Mouse (Mus musculus) heart, postnatal 0 days (tissue): ENCODE results near the gene Timm22. TPM values are rescaled to one million over a fixed set of nuclear protein-coding genes. Genes with fewer than 3 reads are reported as not detected.

ENCODE experiments used
- ATAC-seq: fragments of 200-750 bp; cut with Nextera tagmentation; 2 replicates; pipeline ENCODE4 v1.8.0; 2017; ENCODE audit warnings: low read depth, moderate number of reproducible peaks, moderate library complexity; ENCODE audit not compliant: insufficient read depth
- DNase-seq: peaks from one replicate; pipeline ENCODE4 v3.0.0-alpha.2; 2016; ENCODE audit warnings: low spot score
- H3K27ac ChIP-seq: fragments of 300-500 bp; sonication (generic); 2 replicates; pipeline ENCODE4 v1.5.1; 2014; ENCODE audit warnings: low read depth, mild to moderate bottlenecking
- H3K27me3 ChIP-seq: fragments of 300-500 bp; sonication (generic); 2 replicates; pipeline ENCODE4 v1.6.1; 2014; ENCODE audit warnings: low read length, mixed read lengths; ENCODE audit not compliant: control insufficient read depth, insufficient read depth
- H3K36me3 ChIP-seq: fragments of 300-500 bp; sonication (generic); replicated peaks from 2 replicates; pipeline ENCODE4 v1.6.1; 2014; ENCODE audit warnings: low read length, mixed read lengths; ENCODE audit not compliant: control insufficient read depth, insufficient read depth
- H3K4me1 ChIP-seq: fragments of 300-500 bp; sonication (generic); 2 replicates; pipeline ENCODE4 v1.6.1; 2014; ENCODE audit warnings: antibody characterized with exemption; ENCODE audit not compliant: control insufficient read depth, insufficient read depth
- H3K4me2 ChIP-seq: fragments of 300-500 bp; sonication (generic); 2 replicates; pipeline ENCODE4 v1.6.1; 2014; ENCODE audit warnings: low read depth, mild to moderate bottlenecking, low read length, moderate library complexity
- H3K4me3 ChIP-seq: fragments of 300-500 bp; sonication (generic); 2 replicates; pipeline ENCODE4 v1.5.1; 2014; ENCODE audit warnings: low read depth, low read length
- H3K9ac ChIP-seq: fragments of 300-500 bp; sonication (generic); replicated peaks from 2 replicates; pipeline ENCODE4 v1.6.1; 2014; ENCODE audit warnings: low read depth, low read length, mixed read lengths
- H3K9me3 ChIP-seq: fragments of 300-500 bp; sonication (generic); replicated peaks from 2 replicates; pipeline ENCODE4 v1.6.1; 2016; ENCODE audit warnings: low read length; ENCODE audit not compliant: control insufficient read depth
- CTCF ChIP-seq: IDR thresholded peaks from 2 replicates; pipeline ENCODE4 v1.5.1; 2016; ENCODE audit warnings: antibody characterized with exemption, control low read depth, low read depth
- EP300 ChIP-seq: IDR thresholded peaks from 2 replicates; pipeline ENCODE4 v1.6.1; 2016; ENCODE audit warnings: antibody characterized with exemption, low read depth
- WGBS: fragments of 180-500 bp; shearing (Covaris S2); extraction: QIAGEN DNeasy Blood & Tissue Kit; methylation state at CpG from one replicate; pipeline ENCODE4 v1.1.7; 2014; 5-methylcytosine and 5-hydroxymethylcytosine counted together
- polyA plus RNA-seq: library from polyadenylated mRNA; unstranded; fragments of >200 nt; fragmentation: Nextera tagmentation; extraction: Ambion mirVana; gene quantifications from 2 replicates; pipeline ENCODE4 v1.2.1, GENCODE M21; 2015
- total RNA-seq: library from RNA; depleted of rRNA; stranded (reverse); fragments of >200 nt; gene quantifications from 2 replicates; pipeline ENCODE4 v1.2.3, GENCODE M21; 2014; ENCODE audit warnings: low replicate concordance

The Timm22 gene
- total and polyA plus RNA-seq, 2 experiments from 2014 or later = 20.1 to 90.5 TPM

GRCm38 (mm10) chr11:76436864-76437437, 30.2 kb downstream of the Timm22 start:
- WGBS = 7% methylated on average over 27 of the region's 28 CpGs
- no peaks in the 10 kb centered on the region for H3K9me3 ChIP-seq
- no peaks in the 10 kb centered on the region for H3K27me3 ChIP-seq
- peaks cover 33% of the 10 kb centered on the region for H3K4me1 ChIP-seq
- peak overlapping the region; percentile 50 for H3K9ac ChIP-seq
- peak overlapping the region; percentile 73 for H3K27ac ChIP-seq
- peak; percentile 82 for DNase-seq
- H3K4me2 ChIP-seq = peak overlapping the region; percentile 70
- H3K36me3 ChIP-seq = 0 out of 2 replicates have a peak, but pooled peaks cover 3% of the 10 kb centered on the region
- peak; percentile 85 for ATAC-seq
- H3K4me3 ChIP-seq = peak overlapping the region; percentile 50
- peak; percentile 27 for TF ChIP-seq CTCF
- 0 out of 2 replicates have a peak, but pooled peaks have one; percentile 39 for TF ChIP-seq EP300

- Histone ChIP-seq H3K4me1 (peaks cover 27% of the 10 kb centered on the region), H3K36me3 (peaks cover 7% of the 10 kb centered on the region; the same call in 1 of the 2 replicates), H3K9ac (no peak overlapping the region), H3K9me3 (no peaks in the 10 kb centered on the region), H3K4me2 (no peak overlapping the region), H3K27me3 (no peaks in the 10 kb centered on the region), H3K4me3 (no peak overlapping the region), H3K27ac (no peak overlapping the region)
- 56% methylated on average over 3 of the region's 3 CpGs for WGBS
- no peak for ATAC-seq
- no peak for DNase-seq
- TF ChIP-seq CTCF (no peak), EP300 (no peak)
These were observed 32.9 kb downstream of the Timm22 start for GRCm38 (mm10) chr11:76439666-76440065.

GRCm38 (mm10) chr11:76445459-76445858, 38.7 kb downstream of the Timm22 start:
- Histone ChIP-seq H3K4me2 (no peak overlapping the region), H3K9me3 (no peaks in the 10 kb centered on the region), H3K9ac (no peak overlapping the region), H3K27me3 (no peaks in the 10 kb centered on the region), H3K27ac (no peak overlapping the region), H3K4me1 (no peaks in the 10 kb centered on the region), H3K4me3 (no peak overlapping the region), H3K36me3 (peaks cover 12% of the 10 kb centered on the region; the same call in 1 of the 2 replicates)
- DNase-seq (no peak), ATAC-seq (no peak)
- TF ChIP-seq EP300 (no peak), CTCF (no peak)
- 68% methylated on average over 8 of the region's 8 CpGs for WGBS

- Histone ChIP-seq H3K4me3 (no peak overlapping the region), H3K36me3 (peaks cover 15% of the 10 kb centered on the region; the same call in 1 of the 2 replicates), H3K9ac (no peak overlapping the region), H3K27ac (no peak overlapping the region), H3K9me3 (no peaks in the 10 kb centered on the region), H3K4me1 (no peaks in the 10 kb centered on the region), H3K27me3 (no peaks in the 10 kb centered on the region), H3K4me2 (no peak overlapping the region)
- TF ChIP-seq EP300 (no peak), CTCF (no peak)
- DNase-seq (no peak), ATAC-seq (0 out of 2 replicates have a peak, but pooled peaks have one; percentile 45)
- 18% methylated on average over 10 of the region's 10 CpGs for WGBS
These were observed 39.5 kb downstream of the Timm22 start for GRCm38 (mm10) chr11:76446251-76446650.

GRCm38 (mm10) chr11:76449520-76450201, 42.9 kb downstream of the Timm22 start:
- TF ChIP-seq EP300 = no peak
- no peak for TF ChIP-seq CTCF
- H3K27me3 ChIP-seq = no peaks in the 10 kb centered on the region
- H3K36me3 ChIP-seq = peaks cover 30% of the 10 kb centered on the region
- DNase-seq (no peak), ATAC-seq (no peak)
- H3K4me1 ChIP-seq = no peaks in the 10 kb centered on the region
- no peaks in the 10 kb centered on the region for H3K9me3 ChIP-seq
- no peak overlapping the region for H3K9ac ChIP-seq
- no peak overlapping the region for H3K4me2 ChIP-seq
- no peak overlapping the region for H3K4me3 ChIP-seq
- WGBS = 48% methylated on average over 15 of the region's 15 CpGs
- no peak overlapping the region; the same call in 1 of the 2 replicates for H3K27ac ChIP-seq
